Mouse (Mus musculus): ENCODE data around the gene 2610507B11Rik.
"Not testable (repeated sequence)": the region's sequence is repeated elsewhere in the genome, so short reads cannot be mapped to it uniquely, and the experiment has no call there.

Gene 2610507B11Rik

DNA sequence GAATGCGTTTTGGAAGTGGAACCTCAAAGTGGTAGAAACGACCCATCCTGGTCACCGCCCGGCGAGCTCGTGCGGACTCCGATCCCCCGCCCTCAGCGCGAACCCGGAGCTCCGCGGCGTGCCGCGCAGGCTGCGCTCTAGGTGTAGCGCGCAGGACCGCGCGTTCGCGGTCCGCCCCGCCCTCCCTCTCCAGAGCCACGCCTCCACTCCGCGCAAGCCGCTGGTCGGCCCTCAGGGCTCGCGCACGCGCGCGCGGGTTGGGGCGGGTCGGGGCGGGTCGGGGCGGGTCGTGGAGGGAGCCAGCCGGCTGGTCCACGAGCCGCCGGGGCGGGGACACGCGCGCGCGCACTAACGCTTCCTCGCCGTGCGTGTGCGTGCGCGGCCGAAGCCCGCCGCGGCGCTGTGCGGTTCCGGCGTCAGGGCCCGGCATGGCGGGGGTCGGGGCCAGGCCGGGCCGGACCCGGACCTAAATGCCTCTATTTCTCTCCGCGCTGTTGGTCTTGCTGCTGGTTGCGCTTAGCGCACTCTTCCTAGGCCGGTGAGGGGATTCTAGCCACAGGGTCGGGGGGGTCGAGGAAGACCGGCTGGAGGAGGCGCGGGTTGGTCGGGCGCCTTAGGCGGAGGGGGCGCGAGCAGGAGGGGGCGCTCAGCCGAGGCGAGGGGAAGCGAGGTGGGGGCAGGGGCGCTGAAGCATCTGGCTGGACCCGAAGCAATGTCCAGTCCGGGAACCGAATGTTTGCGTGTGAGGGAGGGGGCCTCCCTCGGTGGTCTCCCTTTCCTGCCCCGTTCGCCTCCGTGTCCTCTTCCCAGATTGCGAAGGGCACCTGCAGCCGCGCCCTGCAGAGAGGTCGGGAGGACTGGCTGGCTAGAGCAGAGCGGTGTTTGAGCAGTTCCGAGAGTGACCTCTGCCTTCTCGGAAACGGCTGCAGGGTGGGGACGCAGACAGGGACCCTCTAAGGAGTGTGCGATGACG, at the start of gene 2610507B11Rik:
Gene 2610507B11Rik (plus strand): TSS at position 373 of the 973 bp plus-strand sequence.
- DNase-seq (ENCODE audit: low read depth, low spot score), result peak; percentile 94

DNA sequence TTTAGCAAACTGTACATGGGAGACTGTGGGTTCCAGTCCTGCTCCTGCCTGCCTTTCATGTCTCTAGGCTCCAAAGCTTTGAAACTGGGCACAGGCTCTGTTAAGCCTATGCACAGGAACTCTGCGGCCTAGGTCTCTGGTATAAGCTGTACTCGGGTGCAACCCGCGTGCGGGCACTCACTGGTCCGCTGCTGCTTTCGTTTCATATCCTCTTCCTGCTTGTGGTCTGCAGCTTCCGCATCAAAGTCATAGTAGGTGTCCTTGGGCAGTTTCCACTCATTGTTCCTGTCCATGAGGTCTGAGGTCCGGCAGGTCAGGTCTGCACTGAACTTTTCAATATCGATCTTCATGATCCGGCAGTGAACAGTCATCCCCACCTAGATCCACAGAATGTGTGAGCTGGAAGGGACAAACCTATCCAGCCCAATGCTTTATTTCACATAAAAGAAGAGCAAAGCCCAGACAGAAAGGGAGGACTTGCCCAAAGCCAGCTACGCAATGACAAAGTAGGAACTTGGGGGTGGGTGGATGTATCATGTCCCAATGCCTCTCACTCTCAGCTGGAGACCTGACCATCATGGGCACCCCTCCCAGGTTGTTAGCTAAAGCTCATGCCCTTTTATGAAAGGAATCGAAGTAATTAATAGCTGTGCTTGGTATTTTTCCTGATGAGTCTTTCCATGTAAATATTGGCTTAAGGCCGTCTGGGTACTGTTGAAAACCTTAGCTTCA, 48.3 kb upstream of the 2610507B11Rik start:
- no peak for DNase-seq (ENCODE audit: low read depth, low spot score)

DNA sequence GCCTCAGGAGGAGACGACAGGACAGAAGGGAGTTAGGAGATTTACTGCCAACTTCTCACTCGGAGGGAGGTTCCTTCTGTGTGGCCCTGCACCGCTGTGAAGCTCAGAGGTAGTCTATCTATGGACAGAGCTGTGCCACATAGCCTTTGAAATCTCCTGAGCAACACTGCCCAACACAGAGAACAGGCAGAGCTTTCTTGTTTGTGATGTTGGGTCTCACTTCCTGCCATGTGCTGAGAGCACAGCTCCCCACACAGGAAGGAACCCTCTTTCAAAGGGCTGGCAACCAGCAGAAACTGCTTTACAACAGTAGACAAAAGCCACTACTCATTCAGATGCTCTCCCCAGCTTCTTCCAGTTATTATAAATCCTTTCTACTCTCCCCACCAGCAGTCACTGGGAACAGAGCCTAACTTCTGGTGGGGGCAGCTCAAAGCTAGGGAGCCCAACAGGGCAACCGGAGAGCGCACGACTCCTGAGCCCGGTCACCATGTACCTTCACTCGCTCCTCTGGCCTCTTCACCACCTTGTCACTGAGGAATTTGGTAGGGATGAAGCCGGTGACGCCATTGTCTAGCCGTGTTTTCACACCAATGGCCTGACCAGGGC, 45.7 kb upstream of the 2610507B11Rik start:
- DNase-seq (ENCODE audit: low read depth, low spot score), result no peak

DNA sequence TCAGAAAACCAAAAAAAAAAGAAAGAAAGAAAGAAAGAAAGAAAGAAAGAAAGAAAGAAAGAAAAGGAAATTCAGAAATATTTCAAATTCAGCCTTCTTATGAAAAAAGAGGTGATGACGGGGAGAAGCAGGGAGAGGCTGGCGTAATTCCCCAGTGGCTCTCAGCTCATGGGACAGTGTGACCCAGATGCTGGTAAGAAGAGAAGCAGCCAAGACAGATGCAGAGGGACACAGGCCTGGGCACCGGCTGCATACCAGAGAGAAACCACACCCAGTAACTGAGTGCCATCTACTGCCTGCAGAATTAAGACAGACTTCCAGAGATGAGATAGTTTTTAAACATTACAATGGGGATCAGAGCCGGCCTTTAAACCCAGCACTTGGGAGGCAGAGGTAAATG, 38.0 kb upstream of the 2610507B11Rik start:
- DNase-seq (ENCODE audit: low read depth, low spot score), result peak; percentile 37

DNA sequence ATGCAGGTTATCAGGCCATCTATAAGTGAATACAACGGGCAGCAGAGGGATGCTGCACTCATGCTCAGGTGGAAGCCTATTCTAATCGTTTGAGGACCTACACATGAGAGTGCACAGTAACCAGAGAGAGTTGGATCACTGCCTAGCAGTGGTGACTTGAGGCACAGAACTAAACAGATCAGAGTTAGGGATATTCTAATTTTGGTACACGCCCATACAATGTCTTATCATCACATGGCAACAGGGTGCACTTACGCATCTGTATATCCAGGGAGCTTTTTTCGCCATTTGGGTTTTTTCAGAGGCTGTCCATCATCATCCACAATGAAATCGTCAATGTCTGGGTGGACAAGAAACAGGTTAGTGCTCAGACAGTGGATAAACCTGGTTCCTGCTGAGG, 30.0 kb upstream of the 2610507B11Rik start:
- no peak for DNase-seq (ENCODE audit: low read depth, low spot score)

DNA sequence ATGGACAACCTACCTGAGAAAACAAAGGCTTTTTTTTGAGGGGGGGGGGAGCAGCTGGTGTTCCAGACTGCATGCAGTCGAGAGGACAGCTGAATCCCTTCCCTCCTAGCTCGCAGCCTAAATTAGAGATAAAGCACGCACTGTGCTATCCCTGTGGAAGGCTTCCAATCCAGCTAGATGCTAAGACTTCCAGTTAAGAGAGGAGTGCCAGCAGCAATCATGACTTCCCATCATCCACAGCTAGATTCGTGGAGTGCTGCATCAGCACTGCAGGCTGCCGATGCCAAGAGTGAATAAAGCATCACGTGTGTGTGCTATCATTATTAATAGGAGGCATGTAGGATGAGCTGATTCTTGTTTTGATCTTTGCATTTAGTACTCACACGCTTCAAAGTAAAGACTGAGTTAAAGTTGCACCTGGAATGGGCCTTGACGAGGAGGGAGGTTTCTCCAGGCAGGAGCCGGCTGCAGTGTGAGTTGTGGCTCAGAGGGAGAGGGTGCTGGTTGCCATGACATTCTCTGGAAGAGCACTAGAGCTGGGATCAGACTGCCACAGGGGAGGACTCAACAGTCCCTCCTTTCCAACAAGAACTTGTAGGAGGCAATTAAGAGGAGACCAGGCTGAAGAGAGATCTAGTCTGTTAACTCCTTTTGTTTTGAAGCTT, 21.2 kb upstream of the 2610507B11Rik start:
- peak; percentile 42 for DNase-seq (ENCODE audit: low read depth, low spot score)

DNA sequence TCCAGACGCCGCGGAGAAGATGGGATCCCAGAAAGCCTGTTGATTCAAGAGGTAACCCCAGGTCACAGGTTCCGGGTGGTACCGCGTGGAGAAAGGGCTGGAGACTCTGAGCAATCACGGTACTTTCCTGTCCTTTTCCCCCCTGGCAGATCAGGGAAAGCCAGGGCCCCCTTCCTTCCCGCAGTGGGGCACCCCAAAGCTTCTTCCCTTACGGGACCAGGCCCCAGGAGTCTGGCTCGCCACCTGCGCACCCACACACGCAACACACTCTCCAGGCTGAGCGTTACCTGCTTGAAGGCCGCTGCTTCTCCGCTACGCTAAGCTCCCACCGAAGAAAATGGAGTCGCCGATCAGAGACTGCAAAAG, 16.3 kb upstream of the 2610507B11Rik start:
- DNase-seq (ENCODE audit: low read depth, low spot score), result no peak

DNA sequence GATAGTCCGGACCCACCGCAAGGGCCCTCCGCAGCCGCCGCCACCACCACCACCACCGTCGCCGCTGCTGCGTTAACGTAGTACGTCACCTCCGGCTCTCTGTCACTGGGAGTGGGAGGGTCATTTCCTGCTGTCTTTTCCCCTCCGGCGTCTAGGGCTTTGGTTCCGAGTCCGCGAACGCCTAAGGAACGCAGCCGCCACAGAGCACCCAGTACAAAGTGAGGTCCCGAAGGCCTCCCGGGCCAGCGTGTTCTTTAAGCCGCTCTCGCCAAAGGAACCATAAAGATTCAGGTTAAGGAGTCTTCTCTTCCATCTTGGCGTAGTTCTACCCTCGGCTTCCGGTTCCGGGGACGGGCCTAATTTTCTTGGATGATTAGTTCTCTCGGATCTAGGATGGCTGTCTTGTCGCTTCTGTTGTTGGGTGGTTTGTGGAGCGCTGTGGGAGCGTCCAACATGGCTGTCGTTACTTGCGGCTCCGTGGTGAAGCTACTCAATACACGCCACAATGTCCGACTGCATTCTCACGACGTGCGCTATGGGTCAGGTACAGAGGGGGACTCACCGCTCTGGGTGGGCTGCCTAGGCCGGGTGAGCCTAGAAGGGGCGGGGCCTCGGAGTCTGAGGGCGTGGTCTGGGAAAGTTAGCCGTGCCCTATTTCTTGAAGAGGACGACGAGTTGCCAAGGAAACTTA, 15.8 kb upstream of the 2610507B11Rik start, which contains the start of the genes Sdf2 and Supt6:
Gene Sdf2 (plus strand): TSS at position 120 of the 691 bp plus-strand sequence.
Gene Supt6 (minus strand): TSS at position 361 of the 691 bp plus-strand sequence.
- DNase-seq (ENCODE audit: low read depth, low spot score), result peak; percentile 72

DNA sequence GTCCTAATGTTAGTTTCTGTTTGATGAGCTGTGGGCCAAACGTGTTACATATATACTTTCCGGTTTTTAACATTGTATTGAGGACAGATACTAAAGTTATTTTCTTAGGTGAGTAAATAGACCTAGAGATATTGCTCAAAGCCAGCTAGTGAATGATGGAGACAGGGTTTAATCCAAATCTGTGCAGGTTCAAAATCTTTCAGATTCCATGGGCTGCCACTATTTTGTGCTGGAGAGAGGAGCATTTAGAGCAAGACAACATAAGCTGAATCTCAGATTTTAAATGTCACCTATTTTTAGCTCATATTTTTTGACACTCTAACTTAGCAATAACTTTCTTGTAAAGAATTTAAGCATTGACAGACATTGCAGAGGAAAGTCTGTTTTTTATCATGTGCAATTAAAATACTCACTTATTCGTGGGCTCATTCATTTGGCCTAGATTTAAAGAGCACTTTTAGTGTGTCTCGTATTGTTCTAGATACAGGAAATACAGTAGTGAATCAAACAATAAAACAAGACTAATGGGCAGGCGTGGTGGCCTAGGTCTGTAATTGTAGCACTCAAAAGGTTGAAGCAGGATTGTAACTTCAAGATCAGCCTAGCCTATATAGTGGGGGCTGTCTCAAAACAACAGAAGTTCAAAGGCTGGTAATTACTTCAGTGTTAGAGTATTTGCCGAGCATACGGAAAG, 15.1 kb upstream of the 2610507B11Rik start:
- no peak for DNase-seq (ENCODE audit: low read depth, low spot score)

DNA sequence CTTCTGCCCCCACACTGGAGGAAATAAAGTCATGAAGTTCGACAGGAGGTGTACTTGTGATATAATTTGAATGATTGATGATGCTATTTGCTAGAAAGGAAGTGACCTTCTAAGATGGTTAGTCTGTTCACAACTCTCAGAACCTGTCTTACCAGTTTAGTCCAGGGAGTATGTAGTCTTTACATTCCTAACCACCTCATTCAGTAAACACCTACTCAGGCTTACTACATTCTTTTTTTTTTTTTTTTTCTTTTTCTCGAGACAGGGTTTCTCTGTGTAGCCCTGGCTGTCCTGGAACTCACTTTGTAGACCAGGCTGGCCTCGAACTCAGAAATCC, 14.6 kb upstream of the 2610507B11Rik start:
- no peak for DNase-seq (ENCODE audit: low read depth, low spot score)

DNA sequence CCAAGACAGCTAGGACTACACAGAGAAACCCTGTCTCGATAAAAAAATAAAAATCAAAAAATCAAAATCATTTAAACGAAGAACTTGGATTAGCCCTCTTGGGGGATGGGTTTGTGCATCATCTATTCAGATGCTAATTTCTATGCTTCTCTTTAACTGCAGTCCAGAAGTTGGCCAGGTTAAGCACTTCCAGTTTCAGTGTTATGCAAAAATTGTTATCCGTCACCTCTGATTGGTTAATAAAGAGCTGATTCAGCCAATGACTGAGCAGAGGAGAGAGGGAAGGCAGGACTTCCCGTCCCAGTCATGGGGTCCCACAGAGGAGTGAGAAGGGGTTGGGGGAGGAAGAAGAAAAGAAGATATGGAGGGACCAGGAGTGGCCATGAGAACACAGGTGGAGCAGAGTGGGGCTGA, 13.8 kb upstream of the 2610507B11Rik start:
- no peak for DNase-seq (ENCODE audit: low read depth, low spot score)

DNA sequence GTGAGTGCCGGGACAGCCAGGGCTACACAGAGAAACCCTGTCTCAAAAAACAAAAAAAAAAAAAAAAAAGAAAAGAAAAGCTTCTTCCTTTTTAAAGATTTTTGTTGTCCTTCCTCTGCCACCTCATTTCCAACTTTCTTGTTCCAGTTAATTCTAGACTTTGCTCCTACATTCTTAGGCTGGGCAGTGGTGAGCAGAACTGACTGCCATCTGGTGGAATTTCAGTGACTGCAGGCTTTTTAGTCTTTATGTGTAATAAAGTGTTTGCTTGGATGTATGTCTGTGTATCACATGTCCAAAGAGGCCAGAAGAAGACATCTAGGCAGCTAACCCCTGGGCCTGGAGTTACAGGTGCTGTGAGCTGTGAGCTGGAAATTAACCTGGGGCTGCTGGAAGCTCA, 4.9 kb upstream of the 2610507B11Rik start:
- no peak for DNase-seq (ENCODE audit: low read depth, low spot score)

DNA sequence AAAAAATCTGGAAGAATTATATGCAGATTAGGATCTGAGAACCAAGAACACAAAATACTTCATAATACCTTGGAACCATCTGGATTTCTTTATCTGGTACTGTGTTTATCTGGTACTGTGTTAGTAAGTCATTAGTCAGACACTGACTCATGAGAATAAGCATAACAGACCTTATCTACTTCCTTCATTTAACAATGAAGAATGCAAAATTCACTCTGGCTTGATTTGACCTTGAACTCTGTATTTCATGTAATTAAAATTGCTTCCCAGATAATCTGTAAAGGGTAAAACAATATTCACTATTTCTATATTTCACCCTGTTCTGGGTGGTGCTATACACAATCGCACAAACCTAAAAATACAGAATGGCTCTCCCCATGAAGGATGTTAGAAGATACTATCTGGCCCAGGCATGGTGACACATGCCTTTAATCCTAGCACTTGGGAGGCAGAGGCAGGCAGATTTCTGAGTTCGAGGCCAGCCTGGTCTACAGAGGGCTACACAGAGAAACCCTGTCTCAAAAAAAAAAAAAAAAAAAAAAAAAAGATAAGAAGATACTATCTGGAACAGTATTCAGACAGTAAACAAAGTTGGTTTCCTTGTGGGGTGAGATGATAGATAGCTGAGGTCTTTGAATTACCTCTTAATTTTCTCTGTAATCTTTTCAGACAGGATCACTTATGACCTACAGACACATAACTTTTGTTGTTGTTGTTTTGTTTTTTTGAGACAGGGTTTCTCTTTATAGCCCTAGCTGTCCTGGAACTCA, 878 bp upstream of the 2610507B11Rik start:
- DNase-seq (ENCODE audit: low read depth, low spot score), result no peak

DNA sequence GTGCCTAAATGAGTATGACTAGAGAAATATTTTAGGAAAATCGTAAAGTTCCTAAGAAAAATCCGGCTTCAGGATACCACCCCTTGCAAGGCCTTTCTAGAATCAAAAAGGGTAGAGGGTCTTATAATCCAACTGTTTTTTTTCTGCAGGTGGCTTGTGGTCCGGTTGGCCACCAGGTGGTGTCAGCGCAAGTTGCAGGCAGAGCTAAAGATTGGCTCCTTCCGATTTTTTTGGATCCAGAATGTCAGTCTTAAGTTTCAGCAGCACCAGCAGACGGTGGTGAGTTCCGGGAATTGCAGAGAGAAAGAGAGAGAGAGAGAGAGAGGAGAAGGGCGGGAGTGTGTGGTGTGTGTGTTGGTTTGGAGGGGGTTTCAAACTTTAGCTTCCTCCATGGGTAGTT, 998 bp downstream of the 2610507B11Rik start:
- DNase-seq (ENCODE audit: low read depth, low spot score), result peak; percentile 81

DNA sequence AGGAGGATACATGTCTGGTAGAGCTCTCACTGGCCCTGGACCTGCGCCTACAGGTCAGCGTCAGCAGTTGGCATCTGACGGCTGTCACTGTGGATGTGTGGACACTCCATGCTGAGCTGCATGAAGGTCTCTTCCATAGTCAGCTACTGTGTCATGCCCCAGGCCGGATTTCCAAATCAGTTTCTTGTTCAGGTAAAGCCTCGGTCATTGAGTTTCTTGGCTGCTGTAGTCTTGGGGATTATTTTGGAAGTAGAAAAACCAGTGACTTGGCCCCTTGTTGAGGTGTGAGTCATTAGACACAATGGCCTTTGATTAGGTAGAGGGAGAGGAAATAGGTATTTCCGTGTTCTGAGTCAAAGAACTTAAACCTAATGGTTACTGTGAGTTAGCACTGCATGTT, 4.0 kb downstream of the 2610507B11Rik start:
- DNase-seq (ENCODE audit: low read depth, low spot score), result no peak

DNA sequence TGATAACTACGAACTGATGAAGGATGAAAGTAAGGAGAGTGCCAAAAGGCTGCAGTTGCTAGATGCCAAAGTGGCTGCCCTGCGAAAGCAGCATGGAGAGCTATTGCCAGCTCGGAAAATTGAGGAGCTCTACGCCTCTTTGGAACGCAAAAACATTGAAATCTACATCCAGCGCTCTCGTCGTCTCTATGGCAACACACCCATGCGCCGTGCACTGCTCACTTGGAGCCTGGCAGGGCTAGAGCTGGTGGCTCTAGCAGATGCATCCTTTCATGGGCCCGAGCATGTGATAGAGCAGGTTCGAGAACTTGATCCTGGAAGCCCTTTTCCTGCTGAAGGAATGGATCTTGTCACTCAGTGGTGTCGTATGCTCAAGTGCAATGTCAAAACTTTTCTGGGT, 10.4 kb downstream of the 2610507B11Rik start:
- DNase-seq (ENCODE audit: low read depth, low spot score), result no peak

DNA sequence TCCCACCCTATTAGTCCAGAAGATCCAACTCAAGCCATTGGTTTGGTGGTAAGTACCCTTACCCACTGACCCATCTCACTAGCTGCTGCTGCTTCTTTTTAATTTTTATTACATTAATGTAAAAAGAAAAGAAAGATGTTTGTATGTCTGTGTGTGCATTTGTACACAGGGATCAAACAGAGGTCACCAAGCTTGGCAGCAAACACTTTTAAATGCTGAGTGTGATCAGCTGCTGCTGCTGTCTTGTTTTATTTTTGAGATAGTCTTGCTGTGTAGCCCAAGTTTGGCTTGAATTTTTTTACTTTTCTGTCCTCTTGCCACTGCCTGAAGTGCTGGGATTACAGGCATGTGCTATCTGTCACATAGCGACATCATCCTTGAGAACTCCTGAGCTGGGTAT, 14.0 kb downstream of the 2610507B11Rik start:
- DNase-seq (ENCODE audit: low read depth, low spot score), result no peak

DNA sequence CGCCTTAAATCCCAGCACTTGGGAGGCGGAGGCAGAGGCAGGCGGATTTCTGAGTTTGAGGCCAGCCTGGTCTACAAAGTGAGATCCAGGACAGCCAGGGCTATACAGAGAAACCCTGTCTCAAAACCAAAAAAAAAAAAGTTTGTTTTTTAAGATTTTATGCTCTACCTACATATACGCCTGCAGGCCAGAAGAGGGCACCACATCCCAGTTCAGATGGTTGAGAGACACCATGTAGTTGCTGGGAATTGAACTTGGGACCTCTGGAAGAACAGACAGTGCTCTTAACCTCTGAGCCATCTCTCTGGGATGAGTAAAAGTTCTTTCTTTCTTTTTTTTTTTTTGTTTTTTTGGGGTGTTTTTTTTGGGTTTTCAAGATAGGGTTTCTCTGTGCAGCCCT, 14.6 kb downstream of the 2610507B11Rik start:
- not testable (repeated sequence) for DNase-seq (ENCODE audit: low read depth, low spot score)

DNA sequence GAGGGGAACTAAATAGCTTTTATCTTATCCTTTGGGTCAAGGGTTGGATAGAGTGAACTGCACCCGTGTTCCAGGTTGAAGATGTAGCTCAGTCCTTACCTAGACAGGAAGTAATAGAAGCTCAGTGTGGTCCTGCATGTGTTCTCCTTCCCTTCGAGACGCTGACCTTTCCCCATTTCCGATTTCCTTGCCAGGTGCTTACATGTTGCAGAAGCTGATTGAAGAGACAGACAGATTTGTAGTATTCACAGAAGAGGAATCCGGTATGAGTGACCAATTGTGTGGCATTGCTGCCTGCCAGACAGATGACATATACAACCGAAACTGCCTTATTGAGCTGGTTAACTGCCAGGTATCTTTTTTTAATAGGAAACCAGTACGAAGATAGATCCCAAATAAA, 17.3 kb downstream of the 2610507B11Rik start:
- no peak for DNase-seq (ENCODE audit: low read depth, low spot score)

DNA sequence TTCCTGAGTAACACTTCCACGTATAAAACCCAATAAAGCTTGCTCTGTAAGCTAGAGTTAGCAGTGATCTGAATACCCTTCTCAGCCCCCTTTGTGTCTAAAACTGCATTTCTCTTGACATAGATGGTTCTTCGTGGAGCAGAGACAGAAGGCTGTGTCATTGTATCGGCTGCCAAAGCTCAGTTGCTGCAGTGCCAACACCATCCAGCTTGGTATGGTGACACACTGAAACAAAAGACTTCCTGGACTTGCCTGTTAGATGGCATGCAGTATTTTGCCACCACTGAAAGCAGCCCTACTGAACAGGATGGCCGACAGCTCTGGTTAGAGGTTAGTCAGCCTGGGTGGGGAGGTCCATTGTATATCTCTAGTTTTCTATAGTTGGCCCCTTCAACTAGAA, 18.0 kb downstream of the 2610507B11Rik start:
- no peak for DNase-seq (ENCODE audit: low read depth, low spot score)

All from skeletal muscle tissue, adult 2 months (tissue).